Mouse (Mus musculus): ENCODE results near the gene Hoxc5. TPM values are rescaled to one million over a fixed set of nuclear protein-coding genes. Genes with fewer than 3 reads are reported as not detected.

The Hoxc5 gene
- polyA plus RNA-seq, 1 experiment from 2014 or later: 0.27 TPM

DNA sequence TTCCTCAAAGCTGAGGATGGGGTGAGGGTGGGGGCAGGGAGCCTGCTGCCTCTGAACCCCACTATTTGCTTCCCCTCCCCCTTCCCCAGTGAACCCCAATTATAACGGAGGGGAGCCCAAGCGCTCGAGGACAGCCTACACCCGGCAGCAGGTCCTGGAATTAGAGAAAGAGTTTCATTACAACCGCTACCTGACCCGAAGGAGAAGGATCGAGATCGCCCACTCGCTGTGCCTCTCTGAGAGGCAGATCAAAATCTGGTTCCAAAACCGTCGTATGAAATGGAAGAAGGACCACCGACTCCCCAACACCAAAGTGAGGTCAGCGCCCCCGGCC is 68.3 kb downstream of the Hoxc5 start:
- H3K4me3 ChIP-seq (replicated peaks): 0 out of 2 replicates have a peak overlapping the region, but pooled peaks have one; percentile 37
- H3K27ac ChIP-seq: no peak overlapping the region
- peaks cover 99% of the 10 kb centered on the region for H3K27me3 ChIP-seq
- WGBS (ENCODE audit: insufficient replicate concordance): under 1% methylated on average over 14 of the region's 14 CpGs
- peak overlapping the region; percentile 36; the same call in 1 of the 2 replicates for H3K4me2 ChIP-seq
- no peaks in the 10 kb centered on the region for H3K36me3 ChIP-seq
- H3K9me3 ChIP-seq (replicated peaks): no peaks in the 10 kb centered on the region
- DNase-seq (no peak), ATAC-seq (ENCODE audit: low read depth) (no peak)
- no peak overlapping the region for H3K9ac ChIP-seq
- no peaks in the 10 kb centered on the region for H3K4me1 ChIP-seq (replicated peaks)

DNA sequence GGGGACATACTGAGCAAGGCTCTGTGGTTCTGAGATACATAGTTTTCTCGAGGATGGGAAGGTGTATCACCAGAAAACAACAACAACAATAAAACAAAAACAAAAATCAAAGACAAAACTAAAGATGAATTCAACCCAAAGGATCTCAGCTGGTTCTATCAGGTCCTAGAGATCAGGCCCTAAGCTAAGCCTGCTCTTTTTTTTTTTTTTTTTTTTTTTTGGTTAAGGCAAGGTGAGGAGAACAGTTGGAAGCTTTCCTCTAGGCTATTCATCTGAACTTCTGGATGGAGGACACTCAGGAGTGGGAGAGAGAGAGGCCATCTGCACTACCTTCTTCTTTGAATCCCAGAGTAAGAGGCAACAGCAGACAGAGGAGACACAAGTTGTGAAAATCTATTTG is 70.3 kb downstream of the Hoxc5 start:
- no peaks in the 10 kb centered on the region for H3K36me3 ChIP-seq
- WGBS (ENCODE audit: insufficient replicate concordance): 11% methylated on average over 1 of the region's 1 CpGs
- H3K27ac ChIP-seq: no peak overlapping the region
- H3K4me2 ChIP-seq: no peak overlapping the region
- H3K27me3 ChIP-seq: peaks cover 100% of the 10 kb centered on the region
- H3K9ac ChIP-seq: no peak overlapping the region
- H3K4me3 ChIP-seq (replicated peaks): no peak overlapping the region
- ATAC-seq (ENCODE audit: low read depth): no peak
- H3K4me1 ChIP-seq (replicated peaks): no peaks in the 10 kb centered on the region
- DNase-seq: no peak
- no peaks in the 10 kb centered on the region for H3K9me3 ChIP-seq (replicated peaks)

DNA sequence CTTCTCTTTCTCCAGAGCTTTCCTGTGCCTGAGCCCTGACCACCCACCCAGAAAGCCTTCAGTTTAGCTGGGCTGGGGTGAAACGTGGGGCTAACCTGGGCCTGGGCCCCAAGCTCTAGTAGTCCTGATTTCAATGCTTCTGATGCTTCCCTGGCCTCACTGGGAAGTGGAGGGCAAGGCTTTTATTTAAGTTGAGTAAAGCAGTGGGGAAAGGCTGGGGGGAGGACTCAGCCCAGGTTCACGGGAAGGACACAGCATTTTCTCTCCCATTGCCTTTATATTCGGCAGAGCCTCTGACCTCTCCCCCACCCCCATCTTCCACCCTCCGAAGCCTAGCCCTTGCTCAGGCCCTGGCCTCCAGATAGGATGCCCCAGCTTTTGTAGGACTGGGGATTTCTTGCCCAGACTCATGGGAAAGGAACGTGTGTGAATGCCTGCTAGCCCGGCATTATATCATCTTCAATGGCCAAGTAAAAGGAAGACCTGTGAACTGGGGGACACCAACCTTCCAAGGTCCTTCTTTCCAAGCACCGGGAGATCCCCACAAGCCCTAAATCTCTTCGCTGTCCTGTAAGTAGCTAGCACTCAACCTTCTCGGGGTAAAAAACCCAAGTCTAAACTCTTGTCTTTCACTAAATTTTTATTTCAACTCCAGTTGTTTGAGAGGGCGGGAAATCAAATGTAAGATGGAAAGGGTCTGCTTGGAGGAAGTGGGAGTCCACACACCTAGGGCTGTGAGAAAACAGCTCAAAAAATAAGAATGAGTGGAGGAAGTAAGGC is 71.6 kb downstream of the Hoxc5 start:
- no peaks in the 10 kb centered on the region for H3K36me3 ChIP-seq
- H3K9ac ChIP-seq: no peak overlapping the region
- ATAC-seq (ENCODE audit: low read depth) (no peak), DNase-seq (no peak)
- H3K27ac ChIP-seq: no peak overlapping the region
- H3K9me3 ChIP-seq (replicated peaks): no peaks in the 10 kb centered on the region
- peaks cover 100% of the 10 kb centered on the region for H3K27me3 ChIP-seq
- 21% methylated on average over 10 of the region's 10 CpGs for WGBS (ENCODE audit: insufficient replicate concordance)
- no peak overlapping the region for H3K4me3 ChIP-seq (replicated peaks)
- H3K4me1 ChIP-seq (replicated peaks): no peaks in the 10 kb centered on the region
- no peak overlapping the region for H3K4me2 ChIP-seq

DNA sequence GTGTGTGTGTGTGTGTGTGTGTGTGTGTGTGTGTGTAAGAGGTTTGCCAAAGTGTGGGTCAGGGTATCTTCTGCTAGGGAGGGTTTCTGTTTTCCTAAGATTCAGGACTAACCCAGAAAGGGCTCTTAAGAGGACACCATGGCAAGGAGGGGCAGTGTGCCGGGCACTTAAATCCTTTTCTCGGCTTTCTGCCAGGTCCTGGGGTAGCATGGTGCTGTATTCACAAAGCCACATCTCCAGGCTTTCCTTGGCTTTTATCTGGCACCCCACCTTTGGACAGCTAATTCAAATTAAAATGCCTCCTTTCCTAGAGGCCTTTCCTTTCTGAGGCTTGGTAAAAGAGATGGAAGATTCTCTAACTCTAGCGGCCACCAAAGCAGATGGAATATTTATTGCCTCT is 72.4 kb downstream of the Hoxc5 start:
- ATAC-seq (ENCODE audit: low read depth): no peak
- H3K9ac ChIP-seq: no peak overlapping the region
- DNase-seq: no peak
- no peak overlapping the region for H3K27ac ChIP-seq
- no peaks in the 10 kb centered on the region for H3K9me3 ChIP-seq (replicated peaks)
- no peaks in the 10 kb centered on the region for H3K36me3 ChIP-seq
- peaks cover 100% of the 10 kb centered on the region for H3K27me3 ChIP-seq
- no peak overlapping the region for H3K4me3 ChIP-seq (replicated peaks)
- WGBS (ENCODE audit: insufficient replicate concordance): 36% methylated on average over 3 of the region's 3 CpGs
- no peaks in the 10 kb centered on the region for H3K4me1 ChIP-seq (replicated peaks)
- H3K4me2 ChIP-seq: no peak overlapping the region

DNA sequence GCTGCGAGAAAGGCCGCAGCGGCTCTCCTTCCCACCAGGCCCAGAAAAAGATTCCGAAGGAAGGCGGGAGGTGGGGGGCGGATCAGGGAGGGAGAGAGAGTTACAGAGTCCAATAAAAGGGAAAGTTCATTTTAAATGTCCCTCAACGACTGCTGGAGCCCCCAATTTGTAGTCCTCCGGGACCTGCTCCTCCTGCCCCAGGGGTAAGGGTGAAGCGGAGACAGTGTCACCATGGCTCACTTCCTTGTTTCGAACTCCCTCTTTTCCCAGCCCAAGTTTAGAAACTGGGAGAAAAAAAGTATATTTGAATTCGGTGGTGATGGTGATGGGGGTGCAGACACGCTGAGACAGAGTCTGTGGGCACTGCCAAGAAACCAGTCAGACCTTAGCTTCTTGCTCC is 73.4 kb downstream of the Hoxc5 start:
- peaks cover 96% of the 10 kb centered on the region for H3K27me3 ChIP-seq
- DNase-seq: no peak
- H3K36me3 ChIP-seq: no peaks in the 10 kb centered on the region
- ATAC-seq (ENCODE audit: low read depth): no peak
- no peaks in the 10 kb centered on the region for H3K9me3 ChIP-seq (replicated peaks)
- WGBS (ENCODE audit: insufficient replicate concordance): 18% methylated on average over 12 of the region's 12 CpGs
- no peak overlapping the region for H3K27ac ChIP-seq
- no peak overlapping the region for H3K4me2 ChIP-seq
- H3K9ac ChIP-seq: no peak overlapping the region
- H3K4me3 ChIP-seq (replicated peaks): no peak overlapping the region
- H3K4me1 ChIP-seq (replicated peaks): no peaks in the 10 kb centered on the region

DNA sequence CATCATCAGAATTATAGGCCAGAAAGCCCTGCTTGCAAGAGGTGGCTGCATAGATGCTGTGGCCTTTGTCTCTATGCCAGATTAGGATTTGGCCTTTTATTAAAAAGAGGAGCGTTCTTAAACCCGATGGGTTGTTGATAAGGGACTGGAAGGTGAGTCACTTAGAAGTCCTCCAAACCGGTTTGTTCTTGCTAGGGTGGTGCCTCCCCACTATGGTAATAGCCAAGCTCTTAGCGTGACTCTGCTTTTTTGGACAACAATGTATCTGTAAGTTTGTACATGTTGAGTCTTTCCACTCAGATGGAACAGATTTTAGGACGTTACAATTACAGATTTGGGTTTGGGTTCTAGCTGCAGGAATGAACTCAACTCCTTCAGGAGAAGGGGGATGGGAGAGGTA is 74.4 kb downstream of the Hoxc5 start:
- 16% methylated on average over 5 of the region's 5 CpGs for WGBS (ENCODE audit: insufficient replicate concordance)
- ATAC-seq (ENCODE audit: low read depth) (no peak), DNase-seq (no peak)
- Histone ChIP-seq H3K4me1 (replicated peaks) (no peaks in the 10 kb centered on the region), H3K4me3 (replicated peaks) (no peak overlapping the region), H3K36me3 (no peaks in the 10 kb centered on the region), H3K9ac (no peak overlapping the region), H3K27me3 (peaks cover 92% of the 10 kb centered on the region), H3K4me2 (no peak overlapping the region), H3K27ac (no peak overlapping the region), H3K9me3 (replicated peaks) (no peaks in the 10 kb centered on the region)

DNA sequence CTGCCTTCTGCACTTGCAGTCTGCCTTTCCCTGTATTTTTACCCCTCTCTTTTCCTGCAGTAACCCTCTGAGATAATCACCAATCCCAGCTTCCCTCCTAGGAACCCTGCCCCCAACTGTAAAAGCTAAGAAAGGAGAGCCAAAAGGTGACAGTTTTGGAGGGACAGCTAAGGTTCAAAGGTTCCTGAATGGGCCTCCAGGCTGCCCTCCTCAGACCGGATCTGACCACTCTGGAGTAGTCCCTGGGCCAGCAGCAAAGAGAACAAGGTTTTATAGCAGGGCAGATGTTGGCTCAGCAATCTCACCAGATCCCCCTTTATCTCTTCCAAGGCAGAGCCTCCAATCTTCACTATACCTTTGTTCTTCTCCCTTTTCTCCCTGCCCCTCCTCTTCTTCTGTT is 75.0 kb downstream of the Hoxc5 start:
- no peak overlapping the region for H3K4me3 ChIP-seq (replicated peaks)
- H3K4me2 ChIP-seq: no peak overlapping the region
- no peak overlapping the region for H3K9ac ChIP-seq
- no peaks in the 10 kb centered on the region for H3K4me1 ChIP-seq (replicated peaks)
- DNase-seq (no peak), ATAC-seq (ENCODE audit: low read depth) (no peak)
- no peak overlapping the region for H3K27ac ChIP-seq
- H3K27me3 ChIP-seq: peaks cover 89% of the 10 kb centered on the region
- no peaks in the 10 kb centered on the region for H3K36me3 ChIP-seq
- H3K9me3 ChIP-seq (replicated peaks): no peaks in the 10 kb centered on the region
- WGBS (ENCODE audit: insufficient replicate concordance): 0% methylated on average over 1 of the region's 1 CpGs

DNA sequence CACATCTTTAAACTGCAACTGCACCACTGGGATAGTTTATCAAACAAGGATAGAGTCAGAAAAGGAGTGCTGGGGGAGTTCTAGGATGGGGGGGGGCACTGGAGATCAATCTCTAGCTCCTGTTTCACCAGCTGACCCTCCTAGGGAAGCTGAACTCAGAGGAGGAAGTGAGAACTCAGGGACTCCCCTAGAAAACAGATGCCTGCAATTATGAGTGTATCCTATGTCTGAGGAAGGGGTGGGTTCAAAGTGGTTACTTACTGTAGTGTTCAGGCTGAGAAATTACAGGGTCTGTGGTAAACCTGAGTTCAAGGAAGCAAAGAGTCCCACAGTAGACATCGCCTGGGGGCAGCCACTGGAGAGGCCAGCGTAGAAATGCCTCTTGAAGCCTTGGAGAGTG is 84.4 kb downstream of the Hoxc5 start:
- Histone ChIP-seq H3K27me3 (peaks cover 79% of the 10 kb centered on the region), H3K27ac (no peak overlapping the region), H3K4me1 (replicated peaks) (no peaks in the 10 kb centered on the region), H3K4me2 (no peak overlapping the region), H3K9me3 (replicated peaks) (no peaks in the 10 kb centered on the region), H3K9ac (no peak overlapping the region), H3K4me3 (replicated peaks) (no peak overlapping the region), H3K36me3 (no peaks in the 10 kb centered on the region)
- no peak for ATAC-seq (ENCODE audit: low read depth)
- no peak for DNase-seq
- 38% methylated on average over 2 of the region's 2 CpGs for WGBS (ENCODE audit: insufficient replicate concordance)

DNA sequence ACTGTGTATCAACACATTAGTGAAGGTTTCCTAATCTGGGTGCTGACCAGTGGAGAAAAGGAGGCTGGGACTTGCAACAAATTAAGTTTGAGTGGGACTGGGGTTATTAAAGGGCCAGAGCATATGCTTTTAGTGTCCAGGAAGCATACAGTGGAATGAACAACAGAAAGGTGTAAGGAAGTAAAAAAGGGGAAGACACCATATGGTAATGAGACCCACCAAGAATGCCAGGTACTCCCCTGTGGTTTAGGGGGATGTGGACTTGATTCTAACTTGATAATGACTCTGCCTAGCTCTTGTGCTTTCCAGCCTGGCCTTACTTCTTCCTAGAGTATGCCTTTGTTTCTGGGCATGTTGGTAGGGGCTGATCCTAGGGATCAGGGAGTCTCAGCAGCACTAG is 86.0 kb downstream of the Hoxc5 start:
- H3K4me2 ChIP-seq: no peak overlapping the region
- H3K27me3 ChIP-seq: peaks cover 81% of the 10 kb centered on the region
- no peaks in the 10 kb centered on the region for H3K36me3 ChIP-seq

DNA sequence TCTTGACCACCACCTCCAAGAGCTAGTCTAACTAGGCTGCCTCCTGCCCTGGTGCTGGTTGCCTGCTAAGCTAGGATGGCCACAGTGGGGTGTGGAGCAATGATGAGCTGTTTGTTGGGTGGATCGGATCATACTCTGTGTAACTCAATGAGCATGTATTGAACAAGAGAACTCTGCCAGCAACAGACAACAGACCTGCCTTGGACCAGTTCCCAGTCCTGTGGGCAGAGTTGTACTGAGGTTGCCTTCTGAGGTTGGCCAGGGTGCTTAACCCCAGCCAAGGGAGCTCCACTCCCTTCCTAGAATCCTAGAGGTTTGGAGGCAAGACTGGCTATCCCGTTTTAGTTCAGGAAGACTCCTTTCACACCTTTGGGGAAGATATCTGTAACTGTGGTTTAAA is 89.2 kb downstream of the Hoxc5 start:
- Histone ChIP-seq H3K4me3 (replicated peaks) (no peak overlapping the region), H3K36me3 (no peaks in the 10 kb centered on the region), H3K4me2 (no peak overlapping the region), H3K27me3 (peaks cover 84% of the 10 kb centered on the region), H3K4me1 (replicated peaks) (no peaks in the 10 kb centered on the region), H3K27ac (no peak overlapping the region), H3K9ac (no peak overlapping the region), H3K9me3 (replicated peaks) (no peaks in the 10 kb centered on the region)
- 30% methylated on average over 2 of the region's 2 CpGs for WGBS (ENCODE audit: insufficient replicate concordance)
- no peak for DNase-seq
- ATAC-seq (ENCODE audit: low read depth): no peak

More for the DNA sequence above, 86.0 kb downstream of the Hoxc5 start:
- Histone ChIP-seq H3K9ac (no peak overlapping the region), H3K27ac (no peak overlapping the region), H3K4me3 (replicated peaks) (no peak overlapping the region), H3K9me3 (replicated peaks) (no peaks in the 10 kb centered on the region), H3K4me1 (replicated peaks) (no peaks in the 10 kb centered on the region)
- ATAC-seq (ENCODE audit: low read depth): no peak
- no peak for DNase-seq

DNA sequence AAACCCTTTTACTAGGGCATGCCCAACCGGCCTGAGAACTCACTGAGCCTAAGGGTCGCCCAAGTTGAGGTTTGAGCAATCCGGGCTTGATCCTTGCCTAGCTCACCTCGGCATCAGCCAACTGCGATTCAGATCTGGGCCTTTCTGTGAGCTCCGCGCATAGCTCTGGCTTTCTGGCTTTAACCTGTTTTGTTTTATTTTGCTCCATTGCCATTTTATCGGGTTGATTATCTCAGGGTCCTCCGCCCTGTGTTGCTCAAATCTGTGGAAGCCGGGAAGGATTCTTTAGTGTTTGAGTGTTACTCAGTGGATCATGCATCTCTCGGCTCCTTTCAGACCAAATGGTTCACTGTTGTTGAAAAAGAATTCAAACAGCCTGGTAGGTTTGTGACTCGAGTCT is 91.5 kb downstream of the Hoxc5 start:
- 6% methylated on average over 12 of the region's 12 CpGs for WGBS (ENCODE audit: insufficient replicate concordance)
- no peaks in the 10 kb centered on the region for H3K36me3 ChIP-seq
- H3K4me1 ChIP-seq (replicated peaks): no peaks in the 10 kb centered on the region
- no peak overlapping the region for H3K4me2 ChIP-seq
- ATAC-seq (ENCODE audit: low read depth): no peak
- no peak for DNase-seq
- no peaks in the 10 kb centered on the region for H3K9me3 ChIP-seq (replicated peaks)
- H3K27ac ChIP-seq: no peak overlapping the region
- no peak overlapping the region for H3K9ac ChIP-seq
- no peak overlapping the region for H3K4me3 ChIP-seq (replicated peaks)
- peaks cover 94% of the 10 kb centered on the region for H3K27me3 ChIP-seq

DNA sequence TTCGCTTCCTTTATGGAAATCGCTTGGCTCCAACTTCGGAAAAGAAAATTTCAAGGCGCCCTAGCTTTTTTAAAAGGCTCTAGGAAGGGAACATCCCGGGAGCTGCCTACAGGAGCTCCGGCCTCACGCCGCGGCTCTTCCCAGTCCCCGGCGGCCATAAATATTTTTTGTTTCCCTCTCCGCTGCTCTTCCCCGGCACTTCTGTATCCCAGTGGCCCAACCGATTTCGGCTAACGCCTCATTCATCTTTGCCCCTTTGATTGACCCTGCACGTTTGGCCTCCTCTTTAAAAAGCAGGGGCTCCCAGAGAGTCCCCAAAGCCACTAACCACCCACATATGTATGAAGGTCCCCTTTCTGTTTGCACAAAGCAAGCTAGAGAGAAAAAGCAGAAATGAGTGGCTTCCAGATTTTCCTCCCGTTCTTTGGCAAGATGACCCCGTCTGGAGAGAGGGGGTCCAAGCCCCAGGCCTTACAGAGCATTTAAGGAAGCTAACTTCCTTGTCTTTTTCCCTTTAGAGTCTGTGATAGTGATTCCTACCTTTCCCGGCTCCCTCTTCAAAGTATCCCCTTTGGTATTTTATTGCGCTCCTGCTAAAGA is 92.2 kb downstream of the Hoxc5 start:
- Histone ChIP-seq H3K9ac (no peak overlapping the region), H3K27me3 (peaks cover 96% of the 10 kb centered on the region), H3K9me3 (replicated peaks) (no peaks in the 10 kb centered on the region), H3K27ac (no peak overlapping the region), H3K4me3 (replicated peaks) (no peak overlapping the region), H3K4me1 (replicated peaks) (no peaks in the 10 kb centered on the region), H3K4me2 (0 out of 2 replicates have a peak overlapping the region, but pooled peaks have one; percentile 12), H3K36me3 (no peaks in the 10 kb centered on the region)
- no peak for ATAC-seq (ENCODE audit: low read depth)
- DNase-seq: no peak
- WGBS (ENCODE audit: insufficient replicate concordance): 5% methylated on average over 21 of the region's 21 CpGs
